Mouse (Mus musculus): ENCODE measurements at regions not wholly inside any gene's neighbourhood (a gene's known extent, or its start where the extent isn't known, plus 50 kb on each side); places are given as distances from the start of the nearest gene placed in this dataset.

DNA sequence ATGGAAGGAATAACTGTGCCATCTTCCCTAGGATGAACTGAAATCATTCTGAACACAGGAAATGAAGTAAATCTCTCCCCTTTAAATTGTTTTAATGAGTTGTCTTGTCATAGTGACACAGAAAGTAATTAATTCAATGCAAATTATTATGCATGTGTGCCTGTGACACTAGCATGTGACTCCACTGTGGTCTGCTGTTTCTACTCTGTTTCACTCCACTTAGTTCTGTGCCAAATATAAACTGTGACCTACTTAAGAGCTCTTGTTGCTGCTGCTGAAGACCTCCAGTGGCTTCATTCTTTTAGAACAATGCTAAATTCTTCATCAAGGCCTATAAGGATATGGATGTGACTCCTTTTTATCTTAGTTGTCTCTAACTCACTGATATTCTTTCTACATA lies 431.8 kb upstream of the Npsr1 start:
- TF ChIP-seq KAT2A (conservative IDR thresholded peaks at IDR 0.05; ENCODE audit: low read depth, low read length), result no peak
- TF ChIP-seq POLR2AphosphoS2 (IDR thresholded peaks at IDR 0.05; ENCODE audit: low read length), result no peak
- TF ChIP-seq MYC (IDR thresholded peaks at IDR 0.05; ENCODE audit: low read depth, low read length), result no peak
- no peak for TF ChIP-seq CHD1 (IDR thresholded peaks at IDR 0.05; ENCODE audit: low read depth, low read length)
- no peak for TF ChIP-seq TCF12 (IDR thresholded peaks at IDR 0.05; ENCODE audit: low read depth, low read length)
- TF ChIP-seq EP300 (IDR thresholded peaks at IDR 0.05; ENCODE audit: low read depth in 1 of 2, low read length in 2 of 2), result no peak
- no peak for TF ChIP-seq ZC3H11A (IDR thresholded peaks at IDR 0.05; ENCODE audit: low read depth, low read length)
- TF ChIP-seq CTCF (IDR thresholded peaks at IDR 0.05 in 2 of 3, conservative IDR thresholded peaks at IDR 0.05 in 1 of 3; ENCODE audit: control insufficient read depth in 1 of 3, insufficient read depth in 1 of 3, low read depth in 2 of 3, low read length in 3 of 3, poor library complexity in 1 of 3, severe bottlenecking in 1 of 3), result no peak
- no peak for TF ChIP-seq POLR2A (IDR thresholded peaks at IDR 0.05; ENCODE audit: control insufficient read depth in 1 of 2, insufficient read depth in 1 of 2, low read depth in 1 of 2, low read length in 2 of 2, poor library complexity in 1 of 2)
- no peak for TF ChIP-seq ZNF384 (IDR thresholded peaks at IDR 0.05; ENCODE audit: low read depth, low read length)
- TF ChIP-seq CHD2 (IDR thresholded peaks at IDR 0.05; ENCODE audit: low read length), result no peak
- TF ChIP-seq MAX (IDR thresholded peaks at IDR 0.05; ENCODE audit: low read length), result no peak
- no peak for TF ChIP-seq POLR2AphosphoS5 (IDR thresholded peaks at IDR 0.05; ENCODE audit: borderline replicate concordance, low read depth, low read length)
- no peak for TF ChIP-seq BHLHE40 (IDR thresholded peaks at IDR 0.05; ENCODE audit: borderline replicate concordance, low read depth, low read length)
